Mouse (Mus musculus): Measurements from ENCODE around the gene Bzw2. TPM values are rescaled to one million over a fixed set of nuclear protein-coding genes. Genes with fewer than 3 reads are reported as not detected.

Gene Bzw2
- total RNA-seq, 2 experiments from 2014 or later, result 146 to 148 TPM

DNA sequence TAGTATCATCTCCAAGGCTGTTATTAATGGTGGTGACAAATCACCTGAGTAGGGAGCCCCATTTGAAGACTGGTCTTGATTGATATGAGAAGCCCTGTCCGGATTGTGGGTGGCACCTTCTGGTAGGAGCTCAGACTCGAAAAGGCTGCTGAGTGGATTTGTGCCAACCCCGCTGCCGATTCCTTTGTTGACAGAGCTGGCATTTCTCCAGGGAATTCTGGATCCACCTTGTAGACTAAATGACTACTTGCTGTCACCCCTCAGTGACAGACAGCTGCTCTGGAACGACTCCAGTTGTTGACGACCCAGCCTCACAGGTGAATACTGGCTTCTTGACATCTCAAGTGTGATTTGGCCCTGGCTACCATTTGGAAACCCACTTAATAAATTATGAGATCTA lies 68.7 kb downstream of the Bzw2 start:
- peak in 1 of 2 experiments; percentile 10 for DNase-seq
- intact Hi-C loops (cut with DNase I), result no loop called here

DNA sequence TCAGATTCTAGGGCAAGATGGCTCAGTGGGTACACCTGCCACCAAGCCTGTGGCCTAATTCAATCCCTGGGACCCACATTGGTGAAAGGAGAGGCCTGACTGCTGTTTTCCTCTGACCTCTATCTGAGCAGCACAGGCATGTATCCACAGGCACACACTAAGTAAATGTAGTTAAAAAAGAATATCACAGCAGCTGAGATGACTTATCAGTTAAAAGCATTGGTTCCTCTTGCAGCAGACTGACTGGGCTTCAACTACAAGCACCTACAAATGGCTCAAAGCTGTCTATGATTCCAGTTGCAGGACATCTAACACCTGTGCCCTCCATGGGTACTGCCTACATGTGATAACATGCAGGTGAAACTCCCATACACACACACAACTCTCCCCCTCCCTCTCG lies 69.1 kb downstream of the Bzw2 start:
- intact Hi-C loops (cut with DNase I), result no loop called here
- DNase-seq, result no peak

DNA sequence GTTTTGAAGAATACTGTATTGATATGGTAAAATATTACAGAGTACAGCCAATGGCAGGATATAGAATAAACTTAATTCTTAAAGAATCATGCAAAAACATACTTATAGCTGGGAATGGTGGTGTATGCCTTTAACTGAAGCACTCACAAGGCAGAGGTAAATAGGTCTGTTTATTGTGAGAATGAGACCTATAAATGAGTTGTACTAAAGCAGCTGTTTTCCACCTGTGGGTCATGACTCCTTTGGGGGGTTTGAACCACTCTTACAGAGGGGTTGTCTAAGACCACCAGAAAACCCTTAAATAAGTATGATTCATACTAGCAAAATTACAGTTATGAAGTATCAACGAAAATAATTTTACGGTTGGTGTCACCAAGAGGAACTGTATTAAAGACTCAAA lies 72.5 kb downstream of the Bzw2 start:
- no peak for DNase-seq
- intact Hi-C loops (cut with DNase I), result no loop called here

DNA sequence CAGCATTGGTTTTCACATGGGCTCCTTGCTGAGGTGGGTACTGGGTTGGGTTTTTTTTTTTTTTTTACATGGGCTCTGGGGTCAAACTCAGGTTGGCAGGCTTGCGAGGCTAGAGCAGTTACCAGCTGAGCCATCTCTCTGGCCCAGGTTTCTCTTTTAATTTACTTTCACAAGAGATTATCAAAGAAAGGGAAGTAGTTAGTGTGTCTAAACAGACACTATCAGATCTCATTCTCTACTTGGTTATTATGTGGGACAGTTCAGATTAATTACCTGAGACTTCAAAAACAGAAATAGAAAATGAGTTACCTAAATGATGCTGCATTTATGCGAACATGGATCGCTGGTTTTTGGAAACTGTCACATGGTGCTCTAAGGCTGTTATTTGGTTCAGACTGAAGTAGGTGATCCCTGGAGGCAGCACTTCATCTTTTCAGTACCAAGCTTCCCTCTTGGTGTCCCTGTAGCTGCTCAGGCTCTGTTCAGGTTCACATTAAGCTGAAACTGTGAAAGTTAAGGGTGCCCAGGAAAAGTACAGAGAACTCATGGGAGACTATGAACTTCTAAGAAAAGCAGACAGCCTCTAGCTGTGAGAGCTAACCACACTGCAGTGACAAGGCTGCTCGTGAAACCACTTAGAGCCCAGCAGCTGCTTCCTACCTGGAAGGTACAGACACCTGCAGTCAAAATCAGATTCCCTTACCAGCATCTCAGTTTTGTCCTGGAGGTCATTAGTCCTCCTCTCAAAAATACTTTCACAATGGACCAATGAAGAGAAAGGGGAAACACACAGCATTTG lies 79.6 kb downstream of the Bzw2 start:
- no peak for DNase-seq
- intact Hi-C loops (cut with DNase I), result no loop called here

DNA sequence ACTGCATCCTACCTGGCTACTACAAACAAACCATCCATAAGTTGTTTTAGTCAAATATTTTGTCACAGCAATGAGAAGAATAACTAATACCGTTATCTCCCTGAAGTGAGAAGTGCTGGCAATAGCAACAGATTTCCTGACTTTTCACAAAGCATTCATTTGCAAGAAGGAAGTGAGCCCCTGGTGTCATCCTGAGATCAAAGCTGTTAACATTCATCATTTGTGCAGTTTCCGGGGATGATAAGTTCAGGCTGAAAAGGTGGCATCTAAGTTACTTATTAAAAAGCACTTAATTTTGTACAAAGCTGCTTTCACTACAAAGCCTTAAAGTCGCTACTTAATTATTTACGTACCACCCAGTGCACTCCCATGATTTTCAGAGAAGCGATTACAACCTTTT lies 85.0 kb downstream of the Bzw2 start:
- intact Hi-C loops (cut with DNase I), result no loop called here
- DNase-seq, result no peak

DNA sequence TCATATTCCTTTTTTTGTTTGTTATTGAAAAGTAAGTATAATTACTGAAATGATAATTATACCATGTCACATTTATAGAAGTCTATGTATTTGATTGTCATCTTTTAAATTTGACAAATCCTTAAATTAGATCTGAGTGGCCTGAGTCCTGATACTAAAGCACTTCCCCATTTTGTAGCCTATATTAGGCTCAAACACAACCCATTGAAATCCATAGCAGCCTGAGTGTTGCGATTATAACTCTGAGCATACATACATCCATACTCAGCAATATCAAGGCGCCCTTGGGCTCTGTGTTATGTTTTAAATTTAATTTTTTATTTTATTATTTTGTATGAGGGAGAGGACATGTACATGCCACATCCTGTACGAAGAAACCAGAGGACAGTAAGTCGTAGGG lies 87.6 kb downstream of the Bzw2 start:
- DNase-seq, result no peak
- intact Hi-C loops (cut with DNase I), result no loop called here

DNA sequence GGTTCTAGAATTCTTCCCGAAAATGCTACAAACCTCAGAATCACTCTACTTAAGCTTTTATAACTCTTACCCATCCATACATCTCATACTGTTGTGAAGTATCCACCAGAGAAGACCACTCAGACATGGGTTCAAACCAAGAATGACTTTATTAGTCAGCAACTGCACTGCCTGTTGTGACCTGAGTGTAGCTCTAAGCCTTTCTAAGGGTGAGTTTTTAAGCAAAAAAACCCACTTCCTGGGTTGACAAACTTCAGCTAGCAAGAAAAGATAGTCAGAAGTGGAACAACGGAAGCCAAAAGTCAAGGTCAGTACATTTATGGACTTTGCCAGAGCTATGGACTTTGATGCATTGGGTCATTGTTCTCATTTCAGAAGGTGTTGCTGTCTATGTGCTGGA lies 90.3 kb downstream of the Bzw2 start:
- intact Hi-C loops (cut with DNase I), result no loop called here

DNA sequence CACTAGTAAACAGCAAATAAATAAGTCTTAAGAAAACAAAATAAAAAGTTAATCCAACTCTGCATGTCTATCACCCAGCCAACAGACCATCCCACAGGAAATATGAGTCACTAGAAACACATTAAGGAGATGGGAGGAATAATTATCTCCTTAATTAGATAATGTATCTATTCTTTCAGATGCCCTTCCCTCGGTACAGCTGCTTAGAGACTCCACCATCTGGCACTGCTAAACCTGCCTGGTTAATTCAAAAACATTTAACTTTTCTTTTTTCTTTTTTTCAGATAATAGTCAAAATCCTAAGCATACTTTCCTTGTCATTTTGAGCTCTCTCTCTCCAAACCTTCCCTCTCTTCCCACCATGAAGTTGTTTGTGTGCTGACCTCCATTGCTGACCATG lies 92.0 kb downstream of the Bzw2 start:
- no peak for DNase-seq

More for the DNA sequence above, 90.3 kb downstream of the Bzw2 start:
- no peak for DNase-seq

DNA sequence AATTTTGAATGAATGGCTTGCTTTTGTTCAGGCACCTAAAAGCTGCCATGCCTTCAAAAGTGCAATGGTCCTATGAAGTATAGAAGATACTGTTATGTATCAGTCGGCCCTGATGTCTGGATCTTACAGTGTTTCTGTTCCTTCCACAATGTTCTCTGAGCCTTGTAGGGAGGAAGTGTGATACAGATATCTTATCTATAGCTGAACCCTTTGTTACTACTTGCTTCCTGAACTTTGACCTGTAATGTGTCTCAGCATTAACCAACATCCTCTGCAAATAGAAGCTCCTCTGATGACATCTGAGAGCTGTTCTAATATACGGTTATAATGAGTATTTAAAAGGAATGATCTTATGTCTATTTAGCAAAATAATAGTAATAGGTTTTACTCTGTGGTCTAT lies 100.2 kb downstream of the Bzw2 start:
- DNase-seq, result no peak
- intact Hi-C loops (cut with DNase I), result no loop called here

More for the DNA sequence above, 92.0 kb downstream of the Bzw2 start:
- intact Hi-C loops (cut with DNase I), result no loop called here

DNA sequence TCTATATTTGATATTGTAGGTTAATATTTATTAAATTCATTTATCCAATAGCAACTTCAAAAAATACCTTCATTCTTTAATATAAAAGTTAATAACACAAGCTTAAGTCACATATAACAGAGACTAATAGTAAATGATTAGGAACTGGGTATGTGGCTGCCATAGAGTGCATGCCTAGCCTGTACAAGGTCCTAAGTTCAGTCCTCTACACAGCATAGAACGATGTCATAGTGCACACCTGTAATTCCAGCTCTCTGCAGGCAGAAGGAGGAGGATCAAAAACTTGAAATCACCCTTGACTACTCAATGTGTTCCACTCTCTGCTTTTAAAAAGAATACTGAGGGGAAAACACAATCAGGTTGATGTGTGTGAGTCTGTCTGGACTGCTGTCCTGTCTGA lies 107.6 kb downstream of the Bzw2 start:
- intact Hi-C loops (cut with DNase I), result no loop called here
- no peak for DNase-seq

DNA sequence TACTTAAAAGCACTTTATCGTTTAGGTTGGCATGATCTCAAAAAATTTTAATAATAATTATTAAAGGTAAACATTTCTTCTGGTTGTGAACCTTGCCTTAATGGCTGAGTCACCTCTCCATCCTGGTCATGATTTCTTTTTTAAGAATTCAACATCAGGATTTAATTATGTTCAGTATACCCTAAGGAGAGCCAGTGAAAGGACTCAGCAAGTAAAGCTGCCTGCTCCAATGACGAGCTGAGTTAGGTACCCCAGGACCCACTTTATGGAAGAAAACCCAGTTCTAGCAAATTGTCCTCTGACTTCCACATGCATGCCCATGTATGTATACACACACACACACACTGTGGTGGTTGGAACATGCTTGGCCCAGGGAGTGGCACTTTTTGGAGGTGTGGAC lies 110.3 kb downstream of the Bzw2 start:
- no peak for DNase-seq
- intact Hi-C loops (cut with DNase I), result loop anchor here (5.0 to 10.0 kb wide), 2 partner anchors 110 to 523 kb away; partner anchors contain the start of genes Ankmy2 and Bzw2

DNA sequence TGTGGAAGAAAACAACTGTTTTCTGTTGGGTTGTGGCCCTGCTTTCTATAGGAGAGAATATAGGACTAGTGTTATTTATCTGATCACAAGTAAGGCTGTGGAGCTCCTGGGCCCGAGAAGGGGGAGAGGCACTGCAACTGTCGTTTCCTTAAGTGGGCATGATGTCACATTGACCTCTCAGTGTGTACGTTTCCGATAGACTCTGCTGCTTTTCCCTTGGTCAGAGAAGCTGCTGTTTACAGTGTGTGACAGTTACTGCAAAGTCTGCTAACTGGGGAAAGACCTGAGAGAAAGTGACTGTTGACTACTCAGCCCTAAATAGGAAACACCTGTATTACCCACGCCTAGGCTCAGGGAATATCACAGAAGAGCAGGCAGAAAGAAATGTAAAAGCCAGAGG lies 111.7 kb downstream of the Bzw2 start:
- intact Hi-C loops (cut with DNase I), result loop anchor here (5.0 to 10.0 kb wide), 2 partner anchors 111 to 521 kb away; partner anchors contain the start of genes Ankmy2 and Bzw2
- DNase-seq, result no peak

DNA sequence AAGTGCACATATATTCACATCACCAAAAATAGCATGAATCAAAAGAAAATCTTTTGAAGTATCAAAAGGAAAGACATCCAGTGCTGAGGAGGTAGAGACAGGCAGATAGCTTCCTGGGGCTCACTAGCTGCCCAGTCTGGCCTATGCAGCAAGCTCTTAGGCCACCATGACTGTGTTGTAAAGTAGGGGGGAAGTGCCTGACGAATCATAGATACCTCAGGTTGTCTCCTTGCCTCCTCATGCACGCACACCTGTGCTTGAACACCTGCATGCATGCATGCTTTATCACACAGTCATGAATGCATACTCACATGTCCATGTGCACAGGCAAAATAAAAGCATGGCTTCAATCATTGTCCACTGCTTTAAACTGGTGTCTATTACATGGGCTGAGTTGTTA lies 113.2 kb downstream of the Bzw2 start:
- intact Hi-C loops (cut with DNase I), result loop anchor here (5.0 to 10.0 kb wide), 4 partner anchors 47 to 520 kb away; partner anchors contain the start of genes Ankmy2 and Bzw2
- no peak for DNase-seq

DNA sequence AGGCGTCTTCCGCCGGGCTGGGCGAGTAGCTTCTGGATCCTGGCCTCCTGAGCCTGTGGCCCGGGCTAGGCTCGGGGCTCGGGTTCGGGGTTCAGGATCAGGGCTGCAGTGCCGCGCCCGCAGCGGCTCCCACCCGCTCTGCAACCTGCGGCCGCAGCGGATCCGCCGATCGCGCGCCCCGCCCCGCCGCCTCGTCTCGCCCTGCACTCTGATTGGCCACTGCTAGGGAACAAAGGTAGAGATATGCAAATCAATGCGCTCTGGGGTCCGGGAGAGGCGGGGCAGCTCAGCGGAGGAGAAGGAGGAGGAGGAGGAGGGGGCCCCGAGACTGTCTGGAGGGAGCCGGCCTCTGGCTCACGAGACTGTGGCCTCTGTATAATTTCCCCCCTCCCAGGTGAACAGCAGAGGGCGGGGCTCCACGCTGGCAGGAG lies 115.5 kb downstream of the Bzw2 start, which contains the start of gene Tspan13:
Tspan13 (minus strand) TSS at position 153 of the 431 bp plus-strand sequence.
- intact Hi-C loops (cut with DNase I), result loop anchor here (5.0 to 10.0 kb wide), 3 partner anchors 45 to 518 kb away; no protein-coding TSS in a partner anchor
- peak; percentile 81 to 85 for DNase-seq

Other genes starting within 250 kb of the Bzw2 start
- not detected for gene Agr3, start 232.5 kb downstream of the Bzw2 start, total RNA-seq (2021)
- not detected for gene Agr2, start 165.2 kb downstream of the Bzw2 start, total RNA-seq (2021)
- gene Tspan13, start 115.6 kb downstream of the Bzw2 start, total RNA-seq (2021), result 10 to 100 TPM; 73.1 TPM
- gene Ankmy2, start 966 bp downstream of the Bzw2 start, total RNA-seq (2021), result 10 to 100 TPM; 16.9 to 20.5 TPM
- not detected for gene Lrrc72, start 95.3 kb upstream of the Bzw2 start, total RNA-seq (2021)
- gene Sostdc1, start 156.1 kb upstream of the Bzw2 start, total RNA-seq (2021), result under 1 TPM; 0.24 to 0.45 TPM
- gene Ispd, start 223.4 kb upstream of the Bzw2 start, total RNA-seq (2021), result 1 to 10 TPM; 6.7 to 7.0 TPM
- 1 to 10 TPM in 1 of 2 experiments, under 1 TPM in 1; 0.95 to 1.6 TPM for gene D630036H23Rik, start 224.1 kb upstream of the Bzw2 start, total RNA-seq (2021)